Mouse (Mus musculus) v-Abl transformed pro-B cells (cell line): ENCODE results near the gene Phf13.

ENCODE experiments used
- in situ Hi-C, 2 experiments: fragments of 400-800 bp; cut with MboI; formaldehyde crosslinking; loops; one replicate each; pipeline ENCODE4 v1.15.1; 2025; ENCODE audit not compliant: unreplicated experiment in 2 of 2

The Phf13 gene

GRCm38 (mm10) chr4:151968204-151968921 is 27.7 kb downstream of the Phf13 start:
- in situ Hi-C loops = no loop called here

- in situ Hi-C loops = no loop called here
These were observed 33.2 kb downstream of the Phf13 start for GRCm38 (mm10) chr4:151962817-151963216.

GRCm38 (mm10) chr4:151960513-151960854 is 35.6 kb downstream of the Phf13 start:
- in situ Hi-C loops = no loop called here

- in situ Hi-C loops = no loop called here
These were observed 36.1 kb downstream of the Phf13 start for GRCm38 (mm10) chr4:151959849-151960512.

- in situ Hi-C loops = no loop called here
These were observed 38.3 kb downstream of the Phf13 start for GRCm38 (mm10) chr4:151957584-151958315.

GRCm38 (mm10) chr4:151955791-151956190 is 40.3 kb downstream of the Phf13 start:
- in situ Hi-C loops = no loop called here

GRCm38 (mm10) chr4:151953209-151953608 is 42.8 kb downstream of the Phf13 start:
- in situ Hi-C loops = no loop called here

GRCm38 (mm10) chr4:151948497-151949471 is 47.3 kb downstream of the Phf13 start:
- in situ Hi-C loops = no loop called here

GRCm38 (mm10) chr4:151946211-151946610 is 49.8 kb downstream of the Phf13 start:
- in situ Hi-C loops = no loop called here
